Mouse (Mus musculus): ENCODE results near the gene Gm4969. TPM values are rescaled to one million over a fixed set of nuclear protein-coding genes. Genes with fewer than 3 reads are reported as not detected.
A peak's percentile ranks its signal among the peaks of the same experiment; 100 is the strongest.

Gm4969 gene
- total and polyA plus RNA-seq, 3 experiments: not detected

GRCm38 (mm10) chr7:19104486-19104885 is 13.7 kb downstream of the Gm4969 start:
- Histone ChIP-seq H3K36me3 (ENCODE audit: control insufficient read depth in 1 of 2, insufficient read depth in 2 of 2, low read length in 2 of 2) (no peaks in the 10 kb centered on the region), H3K79me2 (ENCODE audit: control insufficient read depth, insufficient read depth, low read length, poor library complexity) (no peaks in the 10 kb centered on the region), H3K27me3 (ENCODE audit: control insufficient read depth in 1 of 2, insufficient read depth in 2 of 2, low read length in 2 of 2) (peaks cover 0 to 3% of the 10 kb centered on the region in 2 experiments; a peak in 1 of 4 replicates), H3K27ac (ENCODE audit: control insufficient read depth, low read depth, low read length) (no peak overlapping the region), H3K4me1 (ENCODE audit: control insufficient read depth in 1 of 2, insufficient read depth in 2 of 2, low read length in 2 of 2) (peaks cover 0 to 4% of the 10 kb centered on the region in 2 experiments; a peak in 1 of 4 replicates), H3K9me3 (replicated peaks; ENCODE audit: insufficient read depth, low read length) (no peaks in the 10 kb centered on the region), H3K9ac (ENCODE audit: control insufficient read depth, low read depth, low read length, poor library complexity, severe bottlenecking) (no peak overlapping the region), H3K4me3 (ENCODE audit: control insufficient read depth in 1 of 2, insufficient read depth in 1 of 2, low read depth in 2 of 2, low read length in 2 of 2) (no peak overlapping the region)
- no peak for DNase-seq (ENCODE audit: low read depth, low spot score)
- TF ChIP-seq ZNF384 (IDR thresholded peaks at IDR 0.05; ENCODE audit: low read depth, low read length): no peak
- TF ChIP-seq BHLHE40 (IDR thresholded peaks at IDR 0.05; ENCODE audit: borderline replicate concordance, low read depth, low read length): peak; percentile 43; the same call in 1 of the 2 replicates

GRCm38 (mm10) chr7:19103741-19104140 is 14.4 kb downstream of the Gm4969 start:
- peaks cover 0 to 3% of the 10 kb centered on the region in 2 experiments; a peak in 1 of 4 replicates for H3K27me3 ChIP-seq (ENCODE audit: control insufficient read depth in 1 of 2, insufficient read depth in 2 of 2, low read length in 2 of 2)
- peaks cover 0 to 4% of the 10 kb centered on the region in 2 experiments; a peak in 1 of 4 replicates for H3K4me1 ChIP-seq (ENCODE audit: control insufficient read depth in 1 of 2, insufficient read depth in 2 of 2, low read length in 2 of 2)

DNA sequence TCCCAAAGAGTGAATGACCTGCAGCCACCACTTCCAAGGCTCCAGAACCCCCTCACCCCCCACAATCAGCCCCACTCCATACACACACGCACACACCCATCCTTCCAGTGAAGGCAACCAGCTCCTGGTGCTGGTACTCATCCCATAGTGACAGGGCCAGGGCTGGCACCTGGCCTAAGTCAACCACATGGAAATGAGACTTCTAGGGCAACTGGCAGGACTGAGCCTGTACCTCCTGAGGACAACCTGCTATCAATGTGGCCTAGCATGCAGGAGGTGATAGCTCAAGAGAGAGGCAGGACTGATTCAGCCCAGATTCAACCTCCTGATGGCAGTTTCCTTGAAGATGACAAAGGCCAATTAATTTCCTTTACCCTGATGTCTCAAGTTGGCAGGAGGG is 17.9 kb downstream of the Gm4969 start:
- no peak for DNase-seq (ENCODE audit: low read depth, low spot score)
- Histone ChIP-seq H3K9me3 (replicated peaks; ENCODE audit: insufficient read depth, low read length) (no peaks in the 10 kb centered on the region), H3K9ac (ENCODE audit: control insufficient read depth, low read depth, low read length, poor library complexity, severe bottlenecking) (no peak overlapping the region), H3K4me1 (ENCODE audit: control insufficient read depth in 1 of 2, insufficient read depth in 2 of 2, low read length in 2 of 2) (peaks cover 0 to 10% of the 10 kb centered on the region in 2 experiments; a peak in 3 of 4 replicates), H3K27ac (ENCODE audit: control insufficient read depth, low read depth, low read length) (no peak overlapping the region), H3K27me3 (ENCODE audit: control insufficient read depth in 1 of 2, insufficient read depth in 2 of 2, low read length in 2 of 2) (no peaks in the 10 kb centered on the region), H3K4me3 (ENCODE audit: control insufficient read depth in 1 of 2, insufficient read depth in 1 of 2, low read depth in 2 of 2, low read length in 2 of 2) (no peak overlapping the region), H3K36me3 (ENCODE audit: control insufficient read depth in 1 of 2, insufficient read depth in 2 of 2, low read length in 2 of 2) (no peaks in the 10 kb centered on the region), H3K79me2 (ENCODE audit: control insufficient read depth, insufficient read depth, low read length, poor library complexity) (peaks cover 1% of the 10 kb centered on the region; the same call in 1 of the 2 replicates)
- TF ChIP-seq USF1 (IDR thresholded peaks at IDR 0.05; ENCODE audit: low read depth, low read length) (no peak), ZMIZ1 (IDR thresholded peaks at IDR 0.05; ENCODE audit: low read depth, low read length) (no peak), MYB (IDR thresholded peaks at IDR 0.05; ENCODE audit: low read depth, low read length) (no peak), RCOR1 (IDR thresholded peaks at IDR 0.05; ENCODE audit: low read depth, low read length) (no peak), MAX (IDR thresholded peaks at IDR 0.05; ENCODE audit: low read length) (no peak), SIN3A (IDR thresholded peaks at IDR 0.05; ENCODE audit: low read length) (no peak)

More at GRCm38 (mm10) chr7:19103741-19104140, 14.4 kb downstream of the Gm4969 start:
- no peak for TF ChIP-seq NRF1 (IDR thresholded peaks at IDR 0.05; ENCODE audit: insufficient read depth, low read depth, low read length, poor library complexity, severe bottlenecking)
- no peak for TF ChIP-seq MEF2A (IDR thresholded peaks at IDR 0.05; ENCODE audit: extremely low read depth, insufficient replicate concordance, low read depth, low read length, poor library complexity, severe bottlenecking)
- no peak for TF ChIP-seq RCOR1 (IDR thresholded peaks at IDR 0.05; ENCODE audit: low read depth, low read length)
- H3K9me3 ChIP-seq (replicated peaks; ENCODE audit: insufficient read depth, low read length): no peaks in the 10 kb centered on the region
- H3K36me3 ChIP-seq (ENCODE audit: control insufficient read depth in 1 of 2, insufficient read depth in 2 of 2, low read length in 2 of 2): no peaks in the 10 kb centered on the region
- DNase-seq (ENCODE audit: low read depth, low spot score): no peak
- no peaks in the 10 kb centered on the region for H3K79me2 ChIP-seq (ENCODE audit: control insufficient read depth, insufficient read depth, low read length, poor library complexity)
- H3K27ac ChIP-seq (ENCODE audit: control insufficient read depth, low read depth, low read length): no peak overlapping the region
- H3K9ac ChIP-seq (ENCODE audit: control insufficient read depth, low read depth, low read length, poor library complexity, severe bottlenecking): no peak overlapping the region
- no peak overlapping the region for H3K4me3 ChIP-seq (ENCODE audit: control insufficient read depth in 1 of 2, insufficient read depth in 1 of 2, low read depth in 2 of 2, low read length in 2 of 2)
